Mouse (Mus musculus) heart, adult 8-10 months (tissue): ENCODE results near the gene Mcrs1. TPM values are rescaled to one million over a fixed set of nuclear protein-coding genes. Genes with fewer than 3 reads are reported as not detected.
"Not testable (repeated sequence)": the region's sequence is repeated elsewhere in the genome, so short reads cannot be mapped to it uniquely, and the experiment has no call there.

Source experiments
- DNase-seq: peaks from one replicate; pipeline ENCODE4 v3.0.0; 2022; ENCODE audit warnings: low spot score
- total RNA-seq, 4 experiments: library from RNA; stranded (reverse); gene quantifications; 2 replicates each; pipeline ENCODE4 v1.2.4; 2022

The Mcrs1 gene
- total RNA-seq, 4 experiments from 2014 or later = 39.9 to 47.1 (median 44.3) TPM

- DNase-seq = not testable (repeated sequence)
These were observed 650 bp downstream of the Mcrs1 start for GRCm38 (mm10) chr15:99251111-99251510.

GRCm38 (mm10) chr15:99249938-99250337, 1.8 kb downstream of the Mcrs1 start:
- no peak for DNase-seq

DNA sequence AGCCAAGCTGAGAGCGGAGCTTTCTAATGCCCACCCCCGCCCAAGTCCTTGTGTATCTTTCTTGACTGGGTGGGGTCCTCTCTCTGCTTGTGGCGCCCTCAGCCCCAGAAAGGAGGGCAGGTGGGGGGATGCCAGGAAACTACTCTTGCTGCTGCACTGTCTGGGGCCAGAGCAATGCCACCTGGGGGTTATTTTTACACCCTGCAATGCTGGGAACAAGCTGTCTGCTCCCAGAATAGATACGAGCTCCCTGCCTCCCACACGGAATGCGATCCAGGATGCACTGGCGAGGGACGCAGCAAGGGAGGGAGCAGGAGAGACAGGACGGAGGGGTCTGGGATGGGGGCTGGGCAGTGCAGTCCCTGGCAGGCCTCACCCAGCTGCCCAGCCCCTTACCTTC, 2.8 kb downstream of the Mcrs1 start:
- DNase-seq = peak; percentile 59

GRCm38 (mm10) chr15:99246736-99247135, 5.0 kb downstream of the Mcrs1 start:
- not testable (repeated sequence) for DNase-seq

GRCm38 (mm10) chr15:99242045-99242444, 9.7 kb downstream of the Mcrs1 start:
- DNase-seq = no peak

DNA sequence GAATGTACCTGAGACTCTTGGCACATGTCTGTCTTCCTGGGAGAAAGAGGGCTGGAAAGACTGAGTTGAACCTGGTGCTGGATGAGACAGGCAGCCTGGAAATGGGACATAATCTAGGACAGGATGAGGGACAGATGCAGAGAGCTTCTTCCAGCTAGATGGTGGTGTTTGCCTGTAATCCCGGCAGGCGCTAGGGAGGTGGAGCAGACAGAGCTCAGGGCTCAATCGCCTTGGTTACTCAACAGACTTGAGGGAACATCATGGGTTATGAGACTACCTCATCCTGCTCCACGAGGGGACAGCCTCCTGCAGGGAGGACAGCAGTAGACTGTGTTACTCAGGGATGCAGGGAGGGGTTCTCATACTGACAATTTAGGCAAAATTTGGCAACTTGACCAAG, 10.5 kb downstream of the Mcrs1 start:
- DNase-seq = no peak

- no peak for DNase-seq
These were observed 11.6 kb downstream of the Mcrs1 start for GRCm38 (mm10) chr15:99240129-99240528.

GRCm38 (mm10) chr15:99238006-99238405, 13.8 kb downstream of the Mcrs1 start:
- no peak for DNase-seq

DNA sequence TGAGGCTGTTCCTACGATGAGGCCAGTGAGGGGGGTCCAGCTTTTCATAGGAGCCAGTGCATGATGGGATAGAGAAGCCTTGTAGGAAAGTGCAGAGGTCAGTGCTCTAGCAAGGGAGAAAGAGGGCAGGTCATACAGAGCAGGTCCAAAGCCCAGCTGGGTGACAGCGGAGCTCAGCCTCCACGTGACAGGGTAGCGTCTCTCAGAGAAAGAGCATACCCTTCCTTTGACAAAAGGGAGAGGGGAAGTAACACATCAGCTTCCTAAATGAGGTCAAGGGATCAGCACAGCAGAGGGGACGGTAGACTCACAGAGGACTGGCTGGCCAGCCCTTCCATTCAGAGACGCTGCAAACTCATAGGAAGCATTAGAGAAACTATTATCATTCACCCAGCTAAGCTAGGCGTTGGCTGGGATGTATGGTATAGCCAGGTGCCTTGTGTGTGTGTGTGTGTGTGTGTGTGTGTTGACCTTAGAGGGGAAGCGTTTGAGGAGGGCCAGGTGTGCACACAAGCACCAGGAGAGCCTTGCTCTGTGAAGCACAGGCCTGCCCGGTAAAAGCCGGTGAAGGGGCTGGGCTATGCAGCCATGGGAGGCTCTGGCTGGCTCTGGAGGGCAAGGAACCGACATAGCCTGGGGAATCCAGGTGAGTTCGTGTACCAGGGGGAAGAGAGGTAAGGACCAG, 17.3 kb downstream of the Mcrs1 start:
- DNase-seq = no peak

- no peak for DNase-seq
These were observed 18.0 kb downstream of the Mcrs1 start for GRCm38 (mm10) chr15:99233719-99234118.

DNA sequence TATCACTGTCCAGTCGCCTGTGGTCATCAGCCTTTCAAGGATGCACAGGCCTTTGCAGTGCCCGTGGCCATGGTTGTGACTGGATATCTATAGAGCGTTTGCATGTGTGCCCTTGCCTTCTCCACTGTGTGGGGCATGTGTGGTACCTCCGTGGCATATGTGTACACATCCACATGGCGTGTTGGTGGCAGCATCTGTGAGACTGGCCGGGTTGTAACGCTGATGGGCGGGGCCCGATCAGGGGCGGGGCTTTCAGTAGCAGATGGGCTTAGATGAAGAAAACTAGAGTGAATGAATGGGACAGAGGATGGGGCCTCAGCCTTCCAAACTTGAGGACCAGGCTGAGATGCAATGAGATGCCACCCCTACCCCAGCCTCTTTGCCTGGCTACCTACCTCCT, 19.8 kb downstream of the Mcrs1 start:
- no peak for DNase-seq

DNA sequence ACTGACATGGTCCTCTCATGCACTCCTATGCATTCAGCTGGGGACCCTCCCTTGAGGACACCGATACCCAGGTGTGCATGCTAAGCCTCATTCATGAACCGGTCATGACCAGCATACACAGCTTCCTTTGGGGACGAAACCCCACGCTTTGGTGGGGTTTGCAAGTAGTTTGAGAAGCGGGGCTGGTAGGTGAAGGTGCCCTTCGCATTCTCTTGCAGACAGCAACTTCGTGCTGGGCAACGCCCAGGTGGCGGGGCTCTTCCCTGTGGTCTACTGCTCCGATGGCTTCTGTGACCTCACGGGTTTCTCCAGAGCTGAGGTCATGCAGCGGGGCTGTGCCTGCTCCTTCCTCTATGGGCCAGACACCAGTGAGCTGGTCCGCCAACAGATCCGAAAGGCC, 25.7 kb downstream of the Mcrs1 start:
- DNase-seq = no peak

- no peak for DNase-seq
These were observed 26.5 kb downstream of the Mcrs1 start for GRCm38 (mm10) chr15:99225081-99225810.

DNA sequence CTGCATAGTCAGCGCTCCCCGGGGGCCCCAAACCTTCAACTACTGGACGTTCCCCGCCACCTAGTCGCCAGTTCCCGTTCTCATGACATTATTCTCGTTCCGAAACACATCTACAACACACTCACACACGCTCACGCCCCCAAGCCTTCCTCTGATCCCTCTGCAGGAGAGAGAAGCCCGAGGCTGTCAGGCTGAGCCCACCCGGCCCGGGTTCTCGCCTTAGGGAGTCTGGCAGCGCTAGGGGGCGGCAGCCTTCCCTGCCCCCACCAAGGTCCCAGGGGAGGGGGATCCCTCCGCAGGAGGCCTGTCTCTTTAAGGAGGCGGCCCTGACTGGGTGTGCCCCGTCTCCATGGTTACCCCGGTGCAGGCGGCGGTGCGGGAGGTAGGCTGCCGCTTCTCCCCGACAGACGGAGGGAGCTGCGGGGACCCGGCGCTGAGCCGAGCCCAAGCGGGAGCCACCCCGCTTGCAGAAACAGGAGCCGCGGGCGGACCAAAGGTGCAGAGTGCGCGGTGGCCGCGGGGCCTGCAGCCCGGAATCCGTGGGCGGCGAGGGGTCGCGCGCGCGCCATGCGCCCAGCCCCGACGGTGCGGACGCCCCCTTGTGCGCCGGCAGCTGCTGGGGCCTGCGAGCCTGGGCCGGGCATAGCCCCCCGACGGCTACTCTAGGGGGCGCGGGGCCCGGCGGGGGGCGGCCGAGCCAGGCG, 27.4 kb downstream of the Mcrs1 start, which contains the start of gene Kcnh3:
Gene Kcnh3, plus strand, starts transcription at position 654 of the 704 bp plus-strand sequence.
- no peak for DNase-seq

DNA sequence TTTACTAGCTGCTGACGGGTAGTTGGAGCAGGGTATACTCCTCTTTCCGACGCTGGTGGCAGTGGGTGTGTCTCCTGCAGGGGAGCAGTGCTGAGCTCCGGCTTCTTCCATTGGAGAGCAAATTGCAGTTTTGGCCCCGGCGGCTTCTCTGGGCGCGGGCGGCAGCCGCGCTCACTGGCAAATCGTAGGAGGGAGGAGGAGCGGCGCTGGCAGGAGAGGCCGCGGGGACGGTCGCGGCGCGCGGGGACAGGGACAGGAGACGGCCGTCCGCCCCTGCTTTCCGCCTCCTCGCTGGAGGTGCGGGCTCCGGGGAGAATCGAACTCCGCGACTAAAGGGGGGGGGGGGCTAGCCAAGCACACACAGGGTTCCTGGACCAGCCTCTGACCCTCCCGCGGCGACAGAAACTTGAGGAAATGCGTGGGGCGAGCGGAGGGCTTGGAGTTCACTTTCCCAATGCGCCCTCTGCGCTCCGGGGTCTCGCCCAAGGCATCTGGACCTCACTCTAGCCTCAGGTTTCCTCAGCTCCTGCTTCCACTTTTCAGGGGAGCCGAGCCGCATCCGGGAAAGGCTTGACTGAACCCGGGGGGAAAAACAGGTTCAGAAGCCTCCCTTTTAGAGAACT, 28.1 kb downstream of the Mcrs1 start:
- DNase-seq = no peak

DNA sequence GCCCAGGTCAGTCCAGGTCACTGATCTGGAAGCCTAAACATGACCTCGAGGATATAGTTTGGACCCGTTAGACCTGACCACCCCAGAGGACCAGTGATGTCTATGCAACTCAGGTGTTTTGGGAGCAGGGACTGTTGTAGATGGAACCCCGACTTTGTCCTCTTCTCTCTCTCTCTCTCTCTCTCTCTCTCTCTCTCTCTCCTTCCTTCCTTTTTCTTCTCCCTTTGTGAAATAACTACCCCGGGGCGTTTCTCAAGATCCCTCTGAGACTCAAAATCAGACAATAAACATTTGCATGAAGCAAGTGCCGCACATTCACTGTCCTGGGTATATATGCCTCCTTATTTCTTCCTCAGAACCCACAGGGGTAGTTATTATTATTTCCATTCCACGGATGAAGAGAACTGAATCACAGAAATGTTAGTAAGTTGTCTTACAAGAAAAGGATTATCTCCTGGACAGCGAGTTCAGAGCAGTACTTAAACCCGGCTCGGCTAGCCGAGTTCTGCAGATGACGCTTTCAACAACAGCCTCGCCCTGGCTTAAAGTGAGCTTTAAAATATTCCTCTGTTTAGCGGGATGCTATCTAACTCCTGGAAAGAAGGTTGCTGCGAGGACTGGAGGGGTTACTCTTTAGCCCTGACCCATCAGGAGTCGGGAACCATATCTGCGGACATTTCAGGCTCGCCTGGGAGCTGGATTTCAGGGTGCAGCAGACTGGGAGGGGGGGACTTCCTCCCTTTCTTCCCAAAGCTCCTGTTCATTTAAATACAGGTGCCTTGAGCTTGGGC, 28.8 kb downstream of the Mcrs1 start:
- no peak for DNase-seq

DNA sequence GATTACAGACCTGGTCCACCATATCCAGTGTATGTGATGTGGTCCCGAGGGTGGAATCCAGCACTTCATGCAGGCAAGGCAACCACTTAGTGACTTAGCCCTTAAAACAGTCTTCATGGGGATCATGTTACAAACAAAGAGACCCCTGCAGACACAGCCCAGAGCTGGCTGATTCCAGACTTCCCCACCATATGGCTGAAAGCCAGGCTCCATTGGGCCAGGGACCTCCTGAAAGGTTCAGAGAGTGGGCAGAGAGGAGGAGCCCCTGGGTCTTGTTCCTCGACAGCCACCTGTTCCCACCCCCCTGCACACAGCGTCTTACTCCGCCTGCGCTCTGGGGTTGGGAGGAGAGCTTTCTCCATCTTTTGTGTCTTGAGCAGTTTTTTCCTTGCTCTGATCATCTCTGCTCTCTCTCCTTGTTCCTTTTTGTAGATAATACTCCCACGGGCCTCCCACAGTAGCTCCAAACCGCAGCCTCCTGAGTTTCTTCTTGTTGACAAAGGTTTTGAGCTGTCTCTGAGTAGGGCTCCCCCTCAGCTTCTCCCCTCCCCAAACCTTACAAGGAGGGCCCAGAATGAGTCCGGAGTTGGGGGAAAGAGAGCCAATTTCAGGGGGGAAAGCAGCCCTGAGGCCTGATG, 30.3 kb downstream of the Mcrs1 start:
- no peak for DNase-seq

- no peak for DNase-seq
These were observed 34.1 kb downstream of the Mcrs1 start for GRCm38 (mm10) chr15:99217630-99218029.

DNA sequence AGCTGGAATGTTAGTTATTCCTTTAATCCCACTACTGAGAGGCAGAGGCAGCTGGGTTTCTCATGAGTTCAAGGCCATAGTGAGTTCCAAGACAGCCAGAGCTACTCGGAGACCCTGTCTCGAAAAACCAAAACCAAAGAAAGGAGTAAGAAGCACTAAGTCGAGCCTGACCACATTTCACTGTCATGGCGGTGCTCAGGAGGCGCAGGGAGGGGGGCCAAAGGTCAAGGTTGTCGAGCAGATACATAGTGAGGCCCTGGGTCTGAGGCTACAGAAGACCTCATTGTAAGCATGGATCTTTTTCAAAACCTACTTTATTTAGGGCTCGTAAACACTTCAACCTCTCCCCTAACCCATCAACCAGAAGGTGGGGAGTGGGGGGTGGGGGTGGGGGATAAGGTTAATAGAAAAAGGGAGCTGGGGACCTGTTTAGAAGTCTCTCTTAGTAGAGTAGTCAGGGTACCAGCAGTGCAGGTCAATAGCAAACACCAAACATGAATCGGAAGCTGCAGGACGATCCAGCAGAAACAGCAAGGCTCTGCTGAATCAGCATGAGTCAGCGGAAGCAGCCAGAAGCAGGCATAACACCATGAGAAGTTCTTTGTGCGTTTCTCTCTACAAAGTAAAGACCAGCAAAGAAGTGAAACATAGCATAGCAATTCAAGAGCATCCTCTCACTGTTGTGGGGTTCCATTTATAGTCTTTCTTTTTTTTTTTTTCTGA, 35.9 kb downstream of the Mcrs1 start:
- DNase-seq = no peak

GRCm38 (mm10) chr15:99214941-99215340, 36.8 kb downstream of the Mcrs1 start:
- DNase-seq = no peak
